Mouse (Mus musculus): ENCODE measurements around the gene Dtx1. TPM values are rescaled to one million over a fixed set of nuclear protein-coding genes. Genes with fewer than 3 reads are reported as not detected.

The Dtx1 gene
- polyA plus RNA-seq, 1 experiment from 2014 or later: 6.4 TPM

GRCm38 (mm10) chr5:120692034-120692433 is 19.7 kb downstream of the Dtx1 start:
- H3K4me3 ChIP-seq (ENCODE audit: low read depth, low read length): no peak overlapping the region
- no peak overlapping the region for H3K9ac ChIP-seq (ENCODE audit: low read length)
- WGBS: 80% methylated on average over 19 of the region's 19 CpGs
- no peaks in the 10 kb centered on the region for H3K9me3 ChIP-seq (ENCODE audit: control insufficient read depth, low read length)
- peaks cover 3% of the 10 kb centered on the region; the same call in 1 of the 2 replicates for H3K4me1 ChIP-seq (replicated peaks; ENCODE audit: control insufficient read depth, insufficient read depth, low read length)
- no peaks in the 10 kb centered on the region for H3K36me3 ChIP-seq (ENCODE audit: control insufficient read depth, insufficient read depth, low read length)
- DNase-seq (ENCODE audit: low spot score) (no peak), ATAC-seq (replicated peaks; ENCODE audit: low FRiP score) (no peak)
- peaks cover 38% of the 10 kb centered on the region for H3K27me3 ChIP-seq (ENCODE audit: control insufficient read depth, insufficient read depth, low read length)
- H3K27ac ChIP-seq (ENCODE audit: low read depth, low read length): no peak overlapping the region
- H3K4me2 ChIP-seq (ENCODE audit: low read depth, low read length, severe bottlenecking): no peak overlapping the region

- 67% methylated on average over 4 of the region's 4 CpGs for WGBS
- Histone ChIP-seq H3K27me3 (ENCODE audit: control insufficient read depth, insufficient read depth, low read length) (peaks cover 31% of the 10 kb centered on the region), H3K4me1 (replicated peaks; ENCODE audit: control insufficient read depth, insufficient read depth, low read length) (peaks cover 3% of the 10 kb centered on the region; the same call in 1 of the 2 replicates), H3K9me3 (ENCODE audit: control insufficient read depth, low read length) (no peaks in the 10 kb centered on the region), H3K9ac (ENCODE audit: low read length) (no peak overlapping the region), H3K4me2 (ENCODE audit: low read depth, low read length, severe bottlenecking) (no peak overlapping the region), H3K4me3 (ENCODE audit: low read depth, low read length) (no peak overlapping the region), H3K27ac (ENCODE audit: low read depth, low read length) (no peak overlapping the region), H3K36me3 (ENCODE audit: control insufficient read depth, insufficient read depth, low read length) (no peaks in the 10 kb centered on the region)
- DNase-seq (ENCODE audit: low spot score) (no peak), ATAC-seq (replicated peaks; ENCODE audit: low FRiP score) (no peak)
These were observed 21.3 kb downstream of the Dtx1 start for GRCm38 (mm10) chr5:120690417-120690816.

- Histone ChIP-seq H3K27me3 (ENCODE audit: control insufficient read depth, insufficient read depth, low read length) (peaks cover 13% of the 10 kb centered on the region), H3K4me2 (ENCODE audit: low read depth, low read length, severe bottlenecking) (no peak overlapping the region), H3K4me1 (replicated peaks; ENCODE audit: control insufficient read depth, insufficient read depth, low read length) (no peaks in the 10 kb centered on the region), H3K9ac (ENCODE audit: low read length) (no peak overlapping the region), H3K4me3 (ENCODE audit: low read depth, low read length) (no peak overlapping the region), H3K36me3 (ENCODE audit: control insufficient read depth, insufficient read depth, low read length) (no peaks in the 10 kb centered on the region), H3K9me3 (ENCODE audit: control insufficient read depth, low read length) (no peaks in the 10 kb centered on the region), H3K27ac (ENCODE audit: low read depth, low read length) (no peak overlapping the region)
- no peak for DNase-seq (ENCODE audit: low spot score)
- ATAC-seq (replicated peaks; ENCODE audit: low FRiP score): no peak
- 43% methylated on average over 4 of the region's 4 CpGs for WGBS
These were observed 23.3 kb downstream of the Dtx1 start for GRCm38 (mm10) chr5:120688434-120688833.

- peaks cover 12% of the 10 kb centered on the region for H3K27me3 ChIP-seq (ENCODE audit: control insufficient read depth, insufficient read depth, low read length)
- WGBS: 81% methylated on average over 5 of the region's 5 CpGs
- DNase-seq (ENCODE audit: low spot score): no peak
These were observed 23.8 kb downstream of the Dtx1 start for GRCm38 (mm10) chr5:120687897-120688296.

GRCm38 (mm10) chr5:120687484-120687851 is 24.3 kb downstream of the Dtx1 start:
- H3K27me3 ChIP-seq (ENCODE audit: control insufficient read depth, insufficient read depth, low read length): peaks cover 13% of the 10 kb centered on the region
- H3K36me3 ChIP-seq (ENCODE audit: control insufficient read depth, insufficient read depth, low read length): no peaks in the 10 kb centered on the region
- no peak overlapping the region for H3K4me3 ChIP-seq (ENCODE audit: low read depth, low read length)
- H3K9ac ChIP-seq (ENCODE audit: low read length): no peak overlapping the region
- no peak overlapping the region for H3K27ac ChIP-seq (ENCODE audit: low read depth, low read length)
- H3K9me3 ChIP-seq (ENCODE audit: control insufficient read depth, low read length): no peaks in the 10 kb centered on the region
- WGBS: 87% methylated on average over 3 of the region's 3 CpGs
- H3K4me2 ChIP-seq (ENCODE audit: low read depth, low read length, severe bottlenecking): no peak overlapping the region
- ATAC-seq (replicated peaks; ENCODE audit: low FRiP score) (no peak), DNase-seq (ENCODE audit: low spot score) (no peak)
- peaks cover 5% of the 10 kb centered on the region; the same call in 1 of the 2 replicates for H3K4me1 ChIP-seq (replicated peaks; ENCODE audit: control insufficient read depth, insufficient read depth, low read length)

More at GRCm38 (mm10) chr5:120687897-120688296, 23.8 kb downstream of the Dtx1 start:
- Histone ChIP-seq H3K4me2 (ENCODE audit: low read depth, low read length, severe bottlenecking) (no peak overlapping the region), H3K36me3 (ENCODE audit: control insufficient read depth, insufficient read depth, low read length) (no peaks in the 10 kb centered on the region), H3K27ac (ENCODE audit: low read depth, low read length) (no peak overlapping the region), H3K4me1 (replicated peaks; ENCODE audit: control insufficient read depth, insufficient read depth, low read length) (peaks cover under 1% of the 10 kb centered on the region; the same call in 1 of the 2 replicates), H3K9ac (ENCODE audit: low read length) (no peak overlapping the region), H3K4me3 (ENCODE audit: low read depth, low read length) (no peak overlapping the region), H3K9me3 (ENCODE audit: control insufficient read depth, low read length) (no peaks in the 10 kb centered on the region)
- no peak for ATAC-seq (replicated peaks; ENCODE audit: low FRiP score)

GRCm38 (mm10) chr5:120686749-120687483 is 24.8 kb downstream of the Dtx1 start:
- Histone ChIP-seq H3K9me3 (ENCODE audit: control insufficient read depth, low read length) (no peaks in the 10 kb centered on the region), H3K4me2 (ENCODE audit: low read depth, low read length, severe bottlenecking) (no peak overlapping the region), H3K9ac (ENCODE audit: low read length) (no peak overlapping the region), H3K27me3 (ENCODE audit: control insufficient read depth, insufficient read depth, low read length) (peaks cover 18% of the 10 kb centered on the region), H3K36me3 (ENCODE audit: control insufficient read depth, insufficient read depth, low read length) (no peaks in the 10 kb centered on the region), H3K4me3 (ENCODE audit: low read depth, low read length) (no peak overlapping the region), H3K4me1 (replicated peaks; ENCODE audit: control insufficient read depth, insufficient read depth, low read length) (peaks cover 7% of the 10 kb centered on the region; the same call in 1 of the 2 replicates), H3K27ac (ENCODE audit: low read depth, low read length) (no peak overlapping the region)
- 89% methylated on average over 6 of the region's 6 CpGs for WGBS
- ATAC-seq (replicated peaks; ENCODE audit: low FRiP score): no peak
- DNase-seq (ENCODE audit: low spot score): no peak

GRCm38 (mm10) chr5:120685678-120686077 is 26.0 kb downstream of the Dtx1 start:
- Histone ChIP-seq H3K9me3 (ENCODE audit: control insufficient read depth, low read length) (no peaks in the 10 kb centered on the region), H3K9ac (ENCODE audit: low read length) (no peak overlapping the region), H3K27me3 (ENCODE audit: control insufficient read depth, insufficient read depth, low read length) (peaks cover 16% of the 10 kb centered on the region), H3K4me2 (ENCODE audit: low read depth, low read length, severe bottlenecking) (no peak overlapping the region), H3K4me3 (ENCODE audit: low read depth, low read length) (no peak overlapping the region), H3K27ac (ENCODE audit: low read depth, low read length) (no peak overlapping the region), H3K4me1 (replicated peaks; ENCODE audit: control insufficient read depth, insufficient read depth, low read length) (peaks cover 9% of the 10 kb centered on the region), H3K36me3 (ENCODE audit: control insufficient read depth, insufficient read depth, low read length) (no peaks in the 10 kb centered on the region)
- no peak for ATAC-seq (replicated peaks; ENCODE audit: low FRiP score)
- WGBS: 88% methylated on average over 8 of the region's 8 CpGs
- no peak for DNase-seq (ENCODE audit: low spot score)

GRCm38 (mm10) chr5:120682982-120683771 is 28.6 kb downstream of the Dtx1 start:
- no peak overlapping the region for H3K9ac ChIP-seq (ENCODE audit: low read length)
- peaks cover 13% of the 10 kb centered on the region for H3K4me1 ChIP-seq (replicated peaks; ENCODE audit: control insufficient read depth, insufficient read depth, low read length)
- H3K4me2 ChIP-seq (ENCODE audit: low read depth, low read length, severe bottlenecking): no peak overlapping the region
- peaks cover 16% of the 10 kb centered on the region for H3K27me3 ChIP-seq (ENCODE audit: control insufficient read depth, insufficient read depth, low read length)
- DNase-seq (ENCODE audit: low spot score): no peak
- H3K4me3 ChIP-seq (ENCODE audit: low read depth, low read length): no peak overlapping the region
- WGBS: 5% methylated on average over 24 of the region's 24 CpGs
- no peaks in the 10 kb centered on the region for H3K36me3 ChIP-seq (ENCODE audit: control insufficient read depth, insufficient read depth, low read length)
- no peaks in the 10 kb centered on the region for H3K9me3 ChIP-seq (ENCODE audit: control insufficient read depth, low read length)
- H3K27ac ChIP-seq (ENCODE audit: low read depth, low read length): no peak overlapping the region
- no peak for ATAC-seq (replicated peaks; ENCODE audit: low FRiP score)
